Mouse (Mus musculus) embryo, embryonic 9.5 days (tissue): Measurements from ENCODE around the gene Rps26.

Experiments
- DNase-seq: peaks from one replicate; pipeline ENCODE4 v3.0.0-alpha.2; 2017; ENCODE audit errors: extremely low spot score

Rps26 gene

DNA sequence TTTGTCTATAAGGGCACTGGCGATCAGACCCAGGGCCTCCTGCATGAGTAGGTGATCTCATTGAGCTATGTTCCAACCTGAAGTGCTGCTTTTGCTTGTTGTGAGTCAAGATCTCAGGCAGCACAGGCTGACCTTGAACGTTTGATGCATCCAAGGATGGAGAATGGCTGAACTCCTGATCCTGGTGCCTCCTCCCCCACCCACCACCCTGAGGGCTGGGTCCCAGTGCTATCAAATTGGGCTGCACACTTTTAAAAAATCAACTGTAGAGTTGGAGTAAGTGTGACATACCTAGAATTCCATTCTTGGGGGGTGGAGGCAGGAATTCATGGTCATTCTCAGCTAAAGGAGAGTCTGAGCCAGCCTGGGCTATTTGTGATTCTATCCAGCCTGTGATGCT lies 20.1 kb downstream of the Rps26 start:
- DNase-seq: no peak

DNA sequence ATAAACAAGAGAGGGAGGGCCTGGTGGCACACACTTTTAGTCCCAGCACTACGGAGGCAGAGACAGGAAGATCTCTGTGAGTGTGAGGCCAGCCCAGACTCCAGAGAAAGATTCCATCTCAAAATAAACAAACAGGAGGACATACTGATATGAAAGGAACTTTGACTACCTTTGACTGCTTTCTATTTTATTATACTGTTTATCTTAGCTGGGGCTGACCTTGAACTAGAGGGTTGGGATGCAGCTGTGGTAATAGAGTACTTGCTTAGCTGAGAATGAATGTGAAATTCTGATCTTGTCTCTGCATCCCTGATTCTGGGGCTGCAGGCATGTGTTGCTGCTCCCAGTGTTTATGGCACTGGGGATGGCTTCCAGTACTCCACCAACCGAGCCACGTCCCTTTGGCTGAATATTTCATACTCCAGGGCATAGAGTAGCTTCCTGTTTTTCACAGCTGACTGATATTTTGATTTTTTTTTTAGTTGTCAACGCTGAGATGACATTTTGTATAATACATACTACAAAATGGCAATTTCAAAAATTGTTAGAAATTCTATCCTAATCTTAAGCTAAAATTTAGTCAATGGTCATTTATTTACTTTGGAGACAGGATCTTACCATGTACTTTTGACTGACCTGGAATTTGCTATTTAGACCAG lies 23.9 kb downstream of the Rps26 start:
- DNase-seq: no peak

DNA sequence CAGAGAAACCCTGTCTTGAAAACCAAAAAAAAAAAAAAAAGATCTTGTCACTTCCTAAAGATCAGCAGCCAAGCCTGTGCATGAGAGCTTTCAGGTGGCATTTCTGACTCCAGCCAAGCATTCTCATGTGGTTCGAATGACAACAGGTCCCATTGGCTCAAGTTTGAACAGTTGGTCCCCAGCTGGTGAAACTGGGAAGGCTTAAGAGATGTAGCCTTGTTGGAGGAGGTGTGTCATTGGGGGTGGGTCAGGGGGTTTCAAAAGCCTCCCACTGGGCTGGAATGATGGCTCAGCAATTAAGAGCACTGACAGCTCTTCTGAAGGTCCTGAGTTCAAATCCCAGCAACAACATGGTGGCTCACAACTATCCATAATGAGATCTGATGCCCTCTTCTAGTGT lies 25.0 kb downstream of the Rps26 start:
- DNase-seq: no peak

DNA sequence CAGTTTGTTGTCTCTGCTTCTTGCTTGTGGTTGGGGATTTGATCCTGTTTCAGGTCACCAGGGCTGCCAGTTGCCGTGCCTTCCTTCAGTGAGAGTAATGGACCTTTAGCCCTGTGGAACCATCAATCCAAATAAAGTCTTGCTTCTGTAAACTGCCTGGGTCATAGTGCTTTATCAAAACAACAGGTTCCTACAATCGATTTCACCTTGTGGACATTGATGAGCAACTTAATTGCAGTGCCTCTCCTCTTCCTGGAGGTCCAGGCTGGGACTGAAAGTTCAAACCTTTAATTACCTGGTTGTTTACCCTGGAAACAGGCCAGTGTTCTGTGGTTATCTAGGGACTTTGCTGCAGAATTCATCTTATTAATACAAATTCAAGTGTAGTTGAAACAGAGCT lies 28.1 kb downstream of the Rps26 start:
- DNase-seq: no peak

DNA sequence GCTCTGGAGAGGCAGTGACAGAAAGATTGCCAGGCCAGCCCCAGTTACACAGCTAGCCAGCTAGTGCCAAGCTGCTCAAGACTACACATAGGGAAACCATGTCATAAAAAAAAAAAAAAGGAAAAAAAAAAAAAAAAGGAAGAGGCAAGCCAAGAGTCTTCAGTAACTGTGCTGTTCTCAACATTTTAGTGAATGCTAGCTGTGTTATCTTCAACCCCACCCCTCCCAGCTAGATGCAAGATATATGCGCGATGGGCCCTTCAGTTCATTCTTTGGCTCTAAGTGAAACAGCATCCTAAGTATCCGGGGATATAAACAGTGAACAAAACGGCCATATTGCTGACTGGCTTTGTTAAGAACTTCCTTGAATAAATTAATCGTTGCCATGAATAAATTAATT lies 33.8 kb downstream of the Rps26 start:
- no peak for DNase-seq

DNA sequence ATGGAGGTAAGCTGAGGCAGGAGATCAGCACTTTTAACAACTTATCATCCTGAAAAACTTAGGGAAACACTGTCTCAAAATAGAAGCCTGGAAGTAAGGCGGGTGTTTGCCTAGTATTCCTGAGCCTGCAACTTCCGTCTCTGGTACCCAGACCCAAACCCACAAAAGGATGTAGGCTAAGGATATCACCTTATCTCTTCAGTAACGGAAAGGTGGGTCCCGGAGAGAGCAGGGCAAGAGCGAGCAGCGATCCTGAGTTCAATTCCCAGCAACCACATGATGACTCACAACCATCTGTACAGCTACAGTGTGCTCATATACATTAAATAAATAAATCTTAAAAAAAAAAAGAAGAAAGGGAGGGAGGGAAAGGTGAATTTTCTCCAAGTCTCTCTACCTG lies 35.1 kb downstream of the Rps26 start:
- DNase-seq: no peak

DNA sequence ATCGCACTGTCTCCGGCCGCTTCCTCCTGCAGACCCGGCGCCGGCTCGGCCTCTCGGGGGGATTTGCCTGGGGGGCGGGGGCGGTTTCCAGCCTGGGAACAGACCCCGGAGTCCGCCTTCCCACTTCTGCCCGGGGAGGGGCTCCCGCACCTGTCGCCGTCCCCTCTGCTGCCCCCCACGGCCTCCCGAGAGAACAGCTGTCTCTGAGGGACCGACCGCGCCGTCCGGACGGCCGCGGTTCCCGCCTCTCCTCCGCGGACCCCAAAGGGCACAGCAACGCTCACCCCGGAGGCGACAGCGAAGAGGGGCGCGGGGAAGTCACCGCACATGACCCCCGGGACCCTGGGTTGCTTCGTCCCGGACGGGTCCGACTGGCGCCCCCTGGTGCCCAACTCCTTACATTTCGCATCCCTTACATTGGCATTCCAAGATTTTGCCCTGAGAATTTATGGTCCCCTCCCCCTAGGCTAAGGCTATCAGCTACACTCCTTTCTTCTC lies 36.3 kb downstream of the Rps26 start:
- DNase-seq: peak; percentile 81

DNA sequence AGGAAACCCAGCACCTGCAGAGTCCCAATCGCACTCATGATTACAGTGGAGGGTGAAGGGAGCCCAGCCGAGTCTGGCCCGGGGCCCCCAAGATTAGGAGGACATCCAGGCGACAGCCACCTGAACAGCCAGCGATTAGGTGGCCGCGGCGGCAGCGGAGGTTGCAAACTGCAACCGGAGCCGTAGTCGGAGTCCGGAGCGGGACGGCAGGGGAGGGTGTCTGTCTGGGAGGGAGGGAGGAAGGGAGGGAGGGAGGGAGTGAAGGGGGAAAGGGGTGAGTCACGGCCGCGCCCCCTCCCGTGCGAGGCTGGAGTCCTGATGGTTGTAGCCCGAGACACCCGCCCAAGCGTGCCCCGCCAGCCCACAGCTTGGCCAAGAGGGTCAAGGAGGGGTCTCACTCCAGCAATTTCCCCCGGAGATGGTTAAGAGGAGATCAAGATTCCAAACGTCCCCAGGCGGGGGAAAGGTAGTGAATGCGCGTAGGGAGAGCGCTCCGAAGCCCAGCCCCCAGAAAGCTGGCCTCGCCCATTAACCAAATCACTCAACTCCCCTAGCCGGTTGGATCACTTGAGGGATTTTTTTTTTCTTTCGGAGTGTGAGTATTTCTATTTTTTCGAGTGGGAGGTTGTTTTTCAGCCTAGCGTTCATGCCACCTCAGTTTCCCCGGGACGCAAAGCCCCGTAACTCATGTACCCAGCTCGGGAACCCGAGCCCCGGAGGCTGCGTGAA lies 36.9 kb downstream of the Rps26 start, which contains the start of gene Erbb3:
TSS of gene Erbb3 (minus strand) at position 189 of the 729 bp plus-strand sequence.
- peak; percentile 70 for DNase-seq

DNA sequence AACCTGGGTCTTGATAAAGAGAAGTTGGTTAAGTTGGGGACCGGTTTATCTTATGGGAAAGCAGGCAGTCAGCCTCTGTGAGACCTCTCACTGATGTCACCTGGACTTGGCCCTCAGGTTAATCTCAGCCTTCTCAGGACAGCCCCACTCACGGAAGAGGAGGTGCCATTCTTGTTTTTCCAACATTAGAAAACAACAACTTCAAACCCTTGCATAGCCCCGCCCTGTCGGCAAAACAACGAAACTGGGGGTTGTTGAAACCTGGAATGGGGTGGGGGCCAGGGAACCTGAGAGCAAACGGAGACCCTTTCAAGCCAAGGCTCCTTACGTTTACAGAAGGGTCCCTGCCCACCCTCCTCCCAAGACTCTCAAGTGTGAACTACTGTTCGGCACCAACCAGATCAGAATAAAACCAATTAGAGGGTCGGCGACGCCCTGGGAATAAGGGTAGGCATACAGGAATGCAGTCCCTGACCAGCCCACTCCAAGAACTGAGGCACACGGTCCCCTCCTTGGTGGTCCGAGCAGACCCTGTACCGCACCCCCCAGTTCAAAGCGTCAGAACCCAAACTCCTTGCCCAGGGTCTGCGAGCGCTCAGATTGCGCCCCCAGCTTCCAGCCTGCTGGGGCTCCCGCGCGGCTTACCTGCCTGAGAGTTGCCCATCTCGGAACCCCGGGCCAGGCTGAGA lies 37.6 kb downstream of the Rps26 start:
- peak; percentile 15 for DNase-seq

DNA sequence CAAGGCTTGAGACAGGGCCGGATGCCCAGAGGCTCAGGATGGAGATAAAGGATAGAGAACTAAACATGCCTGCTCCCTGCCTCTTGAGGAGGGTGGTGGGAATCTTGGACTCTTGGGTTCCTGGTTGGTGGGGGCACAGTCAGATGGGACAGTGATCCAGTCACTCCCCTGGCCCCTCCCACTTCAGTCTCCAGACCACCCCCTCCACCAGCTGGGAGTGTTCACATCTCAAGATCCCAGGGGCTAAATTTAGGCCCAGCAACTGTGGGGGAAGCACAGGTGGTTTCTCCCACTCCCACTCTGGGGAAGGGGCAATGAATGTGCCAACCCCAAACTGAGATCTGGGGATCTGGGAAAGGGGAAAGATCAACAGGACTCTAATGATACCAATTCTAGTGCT lies 38.4 kb downstream of the Rps26 start:
- no peak for DNase-seq

DNA sequence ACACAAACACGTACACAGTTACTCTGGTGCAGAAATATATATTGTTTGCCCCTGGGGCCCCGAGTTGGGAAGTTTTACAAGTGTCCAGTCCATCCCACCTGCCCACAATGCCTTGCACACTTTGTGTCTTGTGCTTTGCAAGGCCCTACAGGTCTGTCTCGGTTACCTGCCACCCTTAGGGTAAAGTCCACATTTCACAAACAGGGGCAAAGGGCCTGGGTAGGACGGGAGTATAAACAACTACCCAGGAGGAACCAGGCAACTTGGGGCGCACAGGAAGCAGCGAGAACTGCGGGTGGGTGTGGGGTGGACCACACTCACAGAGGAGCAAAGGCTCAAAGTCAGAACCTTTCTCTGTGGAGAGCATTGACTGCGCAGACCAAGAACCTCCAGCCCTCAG lies 38.9 kb downstream of the Rps26 start:
- no peak for DNase-seq

DNA sequence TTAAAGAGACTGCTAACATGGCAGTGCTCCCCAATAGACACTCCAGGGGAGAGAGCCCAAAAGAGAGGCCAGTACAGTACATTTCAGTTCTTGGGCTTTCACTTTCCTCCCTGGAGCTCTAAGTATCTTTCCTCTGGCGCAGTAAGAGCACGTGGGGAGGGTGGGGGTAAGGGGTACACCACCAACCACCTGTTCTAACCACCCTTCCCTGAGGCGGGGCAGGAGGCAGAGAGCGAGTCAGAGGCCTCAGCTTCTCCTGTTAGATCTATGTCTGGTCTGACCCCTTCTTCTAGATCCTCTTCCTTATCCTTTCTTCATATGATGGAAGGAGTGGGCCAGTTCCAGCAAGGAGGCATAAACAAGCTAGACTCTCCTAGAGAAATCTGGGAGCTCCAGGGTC lies 39.4 kb downstream of the Rps26 start:
- DNase-seq: no peak

DNA sequence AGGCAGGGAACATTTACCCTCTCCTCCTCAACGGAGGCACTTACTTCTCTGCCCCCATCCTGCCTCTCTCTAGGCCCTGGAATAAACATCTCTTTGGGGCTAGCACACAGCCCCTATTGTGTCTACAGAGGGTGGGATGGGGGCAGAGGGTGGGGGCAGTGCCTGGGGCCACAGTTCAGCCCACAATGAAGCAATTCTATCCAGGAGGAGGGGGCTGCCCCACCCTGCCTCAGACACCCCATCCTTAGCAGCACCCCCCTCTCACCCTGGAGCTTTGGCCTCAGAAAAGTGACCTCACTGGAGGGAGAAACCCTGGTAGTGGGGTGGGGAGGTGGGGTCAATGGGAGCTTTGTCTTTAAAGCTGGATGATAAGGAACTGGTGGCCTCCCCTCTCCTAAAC lies 40.0 kb downstream of the Rps26 start:
- DNase-seq: no peak

DNA sequence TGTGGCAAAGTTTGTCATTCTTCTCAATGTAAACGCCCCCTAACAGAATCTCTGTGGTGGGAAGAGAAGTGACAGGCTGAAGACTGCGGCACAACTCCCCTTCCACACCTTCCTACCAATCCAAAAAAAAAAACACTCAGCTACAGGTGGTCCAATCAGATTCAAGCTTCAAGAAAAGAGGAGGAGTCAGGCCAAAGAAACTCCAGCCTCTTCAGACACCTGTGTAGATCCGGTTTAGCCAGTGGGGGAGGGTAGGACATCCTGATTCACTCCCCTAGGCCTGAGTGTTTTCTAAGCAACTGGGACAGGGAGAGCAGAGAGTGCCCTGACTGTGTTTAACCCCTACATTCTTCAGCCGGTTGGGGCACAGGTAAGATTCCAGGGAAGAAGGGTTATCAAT lies 42.2 kb downstream of the Rps26 start:
- DNase-seq: peak; percentile 14

DNA sequence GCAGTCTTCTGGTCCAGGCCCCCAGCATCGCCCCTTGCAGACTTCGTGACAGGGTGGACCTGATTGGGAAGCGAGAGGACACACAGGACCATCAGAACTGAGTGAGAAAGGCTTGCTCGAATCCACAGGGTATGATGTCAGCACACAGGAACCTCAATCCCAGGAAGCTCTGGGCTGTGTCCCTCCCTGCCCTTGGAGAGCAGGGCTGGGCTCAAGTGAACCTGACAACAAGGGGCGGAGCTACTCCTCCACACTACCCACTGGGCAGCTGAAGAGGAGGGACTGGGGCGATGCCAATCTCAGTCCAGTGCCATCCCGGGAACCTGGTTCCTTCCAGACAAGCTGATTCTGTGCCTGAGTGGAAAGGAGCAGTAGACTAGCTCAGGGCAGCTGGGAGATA lies 42.9 kb downstream of the Rps26 start:
- DNase-seq: no peak

DNA sequence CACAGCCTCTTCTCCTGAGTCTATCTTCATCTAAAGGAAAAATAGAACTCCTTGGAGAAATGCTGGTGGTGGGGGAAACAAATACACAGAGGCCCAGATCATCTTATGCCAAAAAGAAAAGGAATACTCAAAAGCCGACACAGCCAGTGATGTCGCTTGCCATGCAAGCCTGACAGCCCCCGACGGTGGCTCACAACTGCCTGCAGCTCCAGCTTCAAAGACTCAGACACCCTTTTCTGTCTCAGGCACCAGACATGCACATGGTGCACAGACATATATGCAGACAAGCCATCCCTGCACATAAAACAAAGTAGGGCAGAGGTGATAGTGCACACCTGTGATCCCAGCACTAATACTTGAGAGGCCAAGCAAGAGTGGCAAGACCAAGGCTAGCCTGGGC lies 46.8 kb downstream of the Rps26 start:
- DNase-seq: no peak

DNA sequence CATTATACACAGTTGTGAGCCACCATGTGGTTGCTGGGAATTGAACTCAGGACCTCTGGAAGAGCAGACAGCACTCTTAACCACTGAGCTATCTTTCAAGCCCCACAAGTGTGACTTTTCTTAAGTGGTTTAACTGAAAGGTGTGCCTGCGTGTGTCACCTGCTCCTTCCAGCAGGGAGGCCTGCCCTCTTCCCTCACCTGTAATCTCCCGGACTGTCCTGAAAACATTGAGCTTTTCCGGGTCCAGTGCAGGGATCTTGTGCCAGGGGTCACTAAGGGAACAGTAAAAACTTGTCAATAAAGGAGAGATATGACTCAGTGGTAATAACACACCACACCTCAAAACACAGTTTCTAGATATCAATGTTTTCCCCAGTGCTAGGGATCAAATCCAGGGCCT lies 47.2 kb downstream of the Rps26 start:
- DNase-seq: no peak

DNA sequence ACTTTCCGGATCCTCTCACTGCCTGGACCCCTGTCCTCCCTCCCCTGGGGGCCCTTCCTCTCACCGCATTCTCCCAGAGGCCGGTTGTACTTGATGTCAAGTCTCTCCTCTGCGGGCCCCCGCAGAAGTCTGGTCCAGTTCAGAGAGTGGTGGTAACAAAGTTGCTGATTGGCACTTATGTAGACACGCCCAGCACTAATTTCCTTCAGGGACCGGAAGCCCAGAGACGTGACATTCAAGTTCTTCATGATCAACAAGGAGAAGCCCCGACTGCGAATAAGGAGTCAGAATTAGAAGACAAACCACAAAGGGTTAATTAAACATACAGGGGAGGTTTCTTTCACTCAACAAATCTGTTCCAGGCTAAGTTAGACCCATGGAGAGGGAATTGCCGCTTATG lies 48.2 kb downstream of the Rps26 start:
- DNase-seq: no peak

DNA sequence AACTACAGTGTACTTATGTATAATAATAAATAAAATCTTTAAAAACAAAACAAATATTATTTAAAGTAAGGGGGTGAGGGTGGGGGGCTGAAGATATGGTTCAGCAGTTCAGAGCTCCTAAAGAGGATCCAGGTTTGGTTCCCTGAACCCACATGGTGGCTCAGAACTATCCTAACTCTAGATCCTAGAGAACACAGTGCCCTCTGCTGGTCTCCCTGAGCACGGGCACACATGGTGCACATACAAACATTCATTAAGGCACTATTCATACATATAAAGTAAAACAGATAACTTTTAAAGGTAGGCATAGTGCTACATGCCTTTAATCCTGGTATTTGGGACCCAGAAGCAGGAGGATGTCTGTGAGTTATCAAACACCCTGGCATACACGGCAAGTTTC lies 51.5 kb downstream of the Rps26 start:
- DNase-seq: no peak
